Mouse (Mus musculus) brain, adult 2 months (tissue): Measurements from ENCODE around the gene Map4.
A peak's percentile ranks its signal among the peaks of the same experiment; 100 is the strongest.

ENCODE experiments used
- DNase-seq: peaks from one replicate; pipeline ENCODE4 v3.0.0; 2011; ENCODE audit warnings: low read depth, low spot score

Map4 gene

GRCm38 (mm10) chr9:109989084-109989483, 57.8 kb downstream of the Map4 start:
- DNase-seq: peak; percentile 65

GRCm38 (mm10) chr9:109997441-109997840, 66.2 kb downstream of the Map4 start:
- peak; percentile 40 for DNase-seq

- peak; percentile 30 for DNase-seq
Observed at GRCm38 (mm10) chr9:110001946-110002345, 70.7 kb downstream of the Map4 start.

DNA sequence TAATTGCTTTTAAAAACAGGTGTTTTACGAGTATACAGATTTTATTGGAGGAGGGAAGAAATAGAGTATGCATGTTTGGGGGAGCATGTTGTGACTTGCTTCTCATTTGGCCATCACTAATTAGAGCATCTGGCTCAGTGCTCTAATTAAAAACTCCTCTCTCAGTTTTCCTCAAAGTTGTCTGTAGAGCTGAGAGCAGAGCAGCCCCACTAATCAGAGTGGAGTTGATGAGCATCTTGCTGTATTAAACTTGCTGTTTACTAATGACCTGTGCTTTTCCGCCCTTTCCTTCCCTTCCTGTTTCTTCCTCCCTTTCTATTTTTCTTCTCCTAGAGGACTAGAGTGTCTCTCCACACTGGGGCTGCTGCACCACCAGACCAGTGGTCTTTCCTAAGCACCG, 71.2 kb downstream of the Map4 start:
- DNase-seq: no peak

- peak; percentile 80 for DNase-seq
Observed at GRCm38 (mm10) chr9:110019224-110019623, 88.0 kb downstream of the Map4 start.

DNA sequence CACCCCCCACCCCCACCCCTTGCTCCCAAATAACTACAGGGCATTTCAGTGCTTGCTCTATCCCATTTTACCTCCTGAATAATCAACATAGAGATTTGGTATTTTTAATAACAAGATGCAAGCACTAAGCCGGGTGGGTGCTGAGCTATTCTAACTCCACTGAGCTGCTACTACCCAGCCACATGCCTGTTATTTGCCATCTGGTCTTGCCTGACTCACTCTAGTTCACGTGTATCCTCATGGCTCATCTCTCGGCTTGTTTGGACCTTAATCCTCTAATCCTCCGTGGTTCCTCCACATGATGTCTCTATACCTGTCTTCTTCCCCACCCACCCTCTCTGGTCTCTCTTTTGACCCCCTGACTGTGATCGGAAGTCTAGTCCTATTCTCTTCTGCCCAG, 89.1 kb downstream of the Map4 start:
- peak; percentile 83 for DNase-seq

- DNase-seq: no peak
Observed at GRCm38 (mm10) chr9:110021463-110021862, 90.2 kb downstream of the Map4 start.

GRCm38 (mm10) chr9:110022151-110022550, 90.9 kb downstream of the Map4 start:
- no peak for DNase-seq

- DNase-seq: no peak
Observed at GRCm38 (mm10) chr9:110035091-110035490, 103.8 kb downstream of the Map4 start.

- DNase-seq: no peak
Observed at GRCm38 (mm10) chr9:110037895-110038294, 106.6 kb downstream of the Map4 start.

DNA sequence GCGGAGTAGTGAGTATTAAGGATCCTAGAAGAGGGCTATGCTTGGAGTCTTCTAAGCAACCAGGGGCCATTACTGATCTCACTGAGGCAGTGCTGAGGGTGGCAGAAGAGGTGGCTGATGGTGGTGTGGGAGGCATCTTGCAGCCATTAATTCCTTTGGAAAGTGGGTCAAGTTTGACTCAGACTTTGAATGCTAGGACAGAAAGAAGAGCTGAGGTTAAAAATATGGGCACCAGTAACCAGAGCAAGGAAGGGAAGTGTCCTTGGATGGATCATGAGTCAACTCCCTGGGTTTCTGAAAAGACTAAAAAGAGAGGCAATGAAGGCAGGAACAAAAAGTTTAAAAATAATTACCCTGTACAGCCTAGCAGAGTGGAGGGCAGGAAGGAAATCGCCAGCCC, 107.2 kb downstream of the Map4 start:
- DNase-seq: peak; percentile 59

- peak; percentile 75 for DNase-seq
Observed at GRCm38 (mm10) chr9:110044373-110044772, 113.1 kb downstream of the Map4 start.

GRCm38 (mm10) chr9:110045763-110046377, 114.6 kb downstream of the Map4 start:
- peak; percentile 61 for DNase-seq

- no peak for DNase-seq
Observed at GRCm38 (mm10) chr9:110047260-110047659, 116.0 kb downstream of the Map4 start.

DNA sequence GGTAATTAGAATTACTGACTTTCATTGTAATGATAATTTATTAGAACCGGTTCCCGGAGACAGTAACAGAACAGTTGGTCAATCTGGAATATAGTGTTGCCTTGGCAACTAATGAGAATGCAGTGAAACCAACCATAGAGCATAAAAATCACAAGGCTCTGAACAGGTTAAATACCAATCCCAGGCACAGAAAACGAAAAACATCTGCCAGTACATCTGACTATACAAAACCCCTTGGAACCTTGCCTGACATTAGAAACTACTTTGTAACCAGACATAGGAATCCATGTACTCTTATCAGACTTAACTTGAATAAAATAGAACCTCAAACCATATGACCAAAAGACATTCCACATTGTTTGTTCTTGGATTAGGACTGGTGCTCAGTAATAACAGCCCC, 116.6 kb downstream of the Map4 start:
- no peak for DNase-seq

DNA sequence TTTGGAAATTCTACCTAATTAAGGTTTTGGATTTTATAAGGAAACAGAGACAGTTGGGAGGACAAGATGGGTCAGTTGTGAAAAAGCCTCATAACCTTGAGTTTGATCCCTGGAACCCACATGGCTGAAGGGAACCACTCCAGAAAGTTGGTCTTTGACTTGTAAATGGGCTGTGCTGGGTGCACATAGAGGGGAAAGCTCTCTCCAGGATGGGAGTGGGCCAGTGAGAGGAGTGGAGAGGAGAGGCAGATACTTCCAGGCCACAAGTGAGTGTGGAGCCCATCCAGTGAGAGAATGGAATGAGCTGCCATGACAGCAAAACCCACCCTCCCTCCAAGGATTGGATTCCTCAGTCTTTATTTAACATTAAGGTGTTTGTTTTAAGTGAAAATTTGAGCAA, 119.9 kb downstream of the Map4 start:
- DNase-seq: no peak

DNA sequence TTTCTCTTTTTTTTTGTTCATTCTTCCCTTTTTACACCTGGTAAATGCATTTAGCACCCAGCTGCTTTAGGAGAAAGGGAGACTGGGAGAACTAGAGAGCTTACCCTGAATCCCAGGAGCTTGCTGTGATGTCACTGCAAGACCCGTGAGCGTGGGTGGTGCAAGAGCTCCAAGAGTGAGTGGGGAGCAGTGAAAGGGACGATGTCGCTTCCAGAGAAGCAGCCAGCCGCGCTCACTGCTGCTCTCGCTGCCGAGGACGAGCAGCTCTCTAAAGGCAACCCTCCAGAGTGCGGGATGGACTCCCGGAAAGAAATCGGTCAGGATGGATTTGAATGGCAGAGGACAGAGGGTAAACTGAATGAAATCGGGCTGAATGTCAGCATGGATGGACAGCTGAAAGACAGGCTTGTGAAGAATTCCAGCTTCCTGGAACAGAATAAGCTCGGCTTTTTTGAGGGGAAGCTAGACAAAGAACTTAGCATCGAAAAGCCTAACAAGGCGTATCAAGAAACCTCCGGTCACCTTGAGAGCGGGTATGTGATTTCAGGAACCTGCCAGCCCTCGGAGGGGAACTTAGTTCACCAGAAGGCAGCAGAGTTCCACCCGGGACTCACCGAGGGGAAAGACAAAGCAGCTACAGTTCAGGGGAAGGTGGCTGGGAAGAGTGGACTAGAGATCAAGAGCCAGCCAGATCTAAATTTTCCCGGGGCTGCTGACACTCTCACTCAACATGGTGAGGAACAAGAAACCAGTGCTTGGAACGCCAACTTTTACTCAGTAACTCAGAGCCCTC, 120.8 kb downstream of the Map4 start:
- DNase-seq: peak; percentile 97

DNA sequence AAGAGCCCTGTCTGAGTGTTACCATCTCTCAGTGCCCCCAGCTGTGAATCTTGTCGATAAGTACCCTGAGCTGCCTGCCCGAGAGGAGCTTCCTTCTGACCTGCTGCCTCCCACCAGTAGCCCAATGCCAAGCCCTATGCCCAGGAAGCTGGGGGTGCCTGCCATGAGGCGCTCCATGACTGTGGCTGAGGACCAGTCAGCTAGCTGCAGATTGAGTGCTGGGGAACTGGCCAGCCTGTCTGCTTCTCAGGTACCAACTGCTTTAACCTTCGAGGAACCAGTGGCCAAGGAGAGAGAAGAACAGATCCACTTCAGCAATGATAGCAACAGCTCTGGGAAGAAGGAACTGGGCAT, 121.7 kb downstream of the Map4 start:
- no peak for DNase-seq

- DNase-seq: peak; percentile 97
Observed at GRCm38 (mm10) chr9:110053305-110054079, 122.2 kb downstream of the Map4 start.

GRCm38 (mm10) chr9:110054080-110054421, 122.8 kb downstream of the Map4 start:
- no peak for DNase-seq

DNA sequence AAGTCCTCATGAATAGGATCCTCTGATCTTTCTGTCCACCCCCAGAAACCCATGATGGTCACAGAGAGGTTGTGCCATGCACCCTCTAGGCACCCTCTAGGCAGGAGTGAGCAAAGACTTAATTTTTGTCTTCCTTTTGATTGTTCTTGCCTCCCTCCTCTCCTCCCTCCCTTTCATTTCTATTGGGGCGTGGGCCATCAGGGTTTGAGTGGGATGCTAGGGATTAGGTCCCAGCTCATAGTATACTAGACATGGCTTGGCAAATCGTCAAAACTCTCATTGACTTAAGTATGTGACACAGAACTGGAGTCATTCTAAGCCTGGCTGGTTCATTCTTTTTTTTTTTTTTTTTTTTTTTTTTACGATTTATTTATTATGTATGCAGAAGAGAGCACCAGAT, 123.5 kb downstream of the Map4 start:
- peak; percentile 55 for DNase-seq

DNA sequence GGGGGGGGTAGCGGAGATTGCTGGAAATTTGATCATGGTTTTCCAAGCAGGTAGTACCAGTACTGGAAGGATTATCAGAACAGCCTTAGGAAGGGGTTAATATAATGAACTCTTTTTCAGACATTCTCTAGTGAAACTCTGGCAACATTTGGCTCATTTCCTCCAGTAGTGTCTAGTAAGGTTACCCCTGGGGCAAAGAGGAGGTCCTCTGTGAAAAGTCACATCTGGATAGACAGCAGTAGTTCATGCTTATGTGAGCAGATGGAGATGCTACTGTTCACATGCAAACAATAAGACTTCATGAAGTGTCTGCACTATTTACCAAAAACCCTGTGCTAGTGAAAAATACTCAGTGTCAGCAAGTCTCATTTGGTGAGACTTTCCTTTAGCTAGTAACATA, 125.9 kb downstream of the Map4 start:
- DNase-seq: no peak

DNA sequence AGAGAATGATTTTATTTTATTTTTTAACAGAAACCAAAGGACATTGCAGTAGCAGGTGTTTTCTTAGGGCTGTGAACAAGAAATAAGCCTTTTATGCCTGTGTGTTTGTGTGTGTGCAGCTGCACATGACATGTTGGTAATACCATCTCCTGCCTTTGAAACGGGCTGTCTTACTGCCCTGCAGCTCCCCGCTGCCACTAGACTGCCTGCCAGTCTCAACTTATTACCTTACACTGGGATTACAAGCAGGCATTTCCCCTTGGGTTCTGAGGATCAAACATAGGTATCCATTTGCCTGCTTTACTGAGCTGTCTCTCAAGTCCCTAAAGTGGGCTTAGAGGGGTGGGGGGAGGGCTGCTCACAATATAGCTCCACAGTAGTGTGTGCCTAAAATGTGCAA, 129.5 kb downstream of the Map4 start:
- DNase-seq: no peak
